Mouse (Mus musculus): ENCODE measurements around the gene Acadl. TPM values are rescaled to one million over a fixed set of nuclear protein-coding genes. Genes with fewer than 3 reads are reported as not detected.

Gene Acadl
- polyA plus RNA-seq, 1 experiment from 2014 or later = 124 TPM

- Histone ChIP-seq H3K9me3 (no peaks in the 10 kb centered on the region), H3K4me3 (no peak overlapping the region), H3K4me1 (no peaks in the 10 kb centered on the region), H3K27me3 (ENCODE audit: insufficient read depth, poor library complexity, severe bottlenecking) (no peaks in the 10 kb centered on the region), H3K36me3 (no peaks in the 10 kb centered on the region), H3K27ac (no peak overlapping the region)
- DNase-seq (ENCODE audit: low spot score) = no peak
- 91% methylated on average over 1 of the region's 1 CpGs for WGBS
Measured at GRCm38 (mm10) chr1:66806821-66807220, 56.3 kb downstream of the Acadl start.

- no peak for DNase-seq (ENCODE audit: low spot score)
- no peaks in the 10 kb centered on the region for H3K4me1 ChIP-seq
- no peak overlapping the region for H3K27ac ChIP-seq
- no peak overlapping the region for H3K4me3 ChIP-seq
- WGBS = 92% methylated on average over 1 of the region's 1 CpGs
- peaks cover 5% of the 10 kb centered on the region for H3K36me3 ChIP-seq
- no peaks in the 10 kb centered on the region for H3K27me3 ChIP-seq (ENCODE audit: insufficient read depth, poor library complexity, severe bottlenecking)
- no peaks in the 10 kb centered on the region for H3K9me3 ChIP-seq
Measured at GRCm38 (mm10) chr1:66805408-66805807, 57.7 kb downstream of the Acadl start.

DNA sequence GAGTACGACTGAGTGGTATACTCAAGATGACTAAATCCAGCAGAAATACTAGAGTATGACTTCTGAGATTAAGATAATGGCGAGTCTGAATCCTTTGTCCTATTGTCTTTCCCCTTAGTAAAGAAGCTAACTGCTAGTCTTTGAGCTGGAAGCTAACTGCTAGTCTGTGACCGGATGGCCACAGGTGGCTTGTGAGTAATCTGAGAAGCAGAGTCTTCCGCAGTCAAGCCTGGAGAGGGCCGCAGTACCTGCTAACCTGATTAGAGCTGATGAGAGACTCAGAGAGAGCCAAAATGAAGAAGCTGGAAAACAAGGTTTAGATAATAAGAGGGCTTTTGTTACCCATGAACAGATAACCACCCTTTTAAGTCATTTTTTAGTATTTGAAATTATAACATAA lies 58.4 kb downstream of the Acadl start:
- no peak overlapping the region for H3K27ac ChIP-seq
- H3K9me3 ChIP-seq = no peaks in the 10 kb centered on the region
- H3K4me1 ChIP-seq = no peaks in the 10 kb centered on the region
- no peak for DNase-seq (ENCODE audit: low spot score)
- WGBS = 59% methylated on average over 5 of the region's 5 CpGs
- no peak overlapping the region for H3K4me3 ChIP-seq
- no peaks in the 10 kb centered on the region for H3K27me3 ChIP-seq (ENCODE audit: insufficient read depth, poor library complexity, severe bottlenecking)
- H3K36me3 ChIP-seq = peaks cover 7% of the 10 kb centered on the region

GRCm38 (mm10) chr1:66797962-66798361 lies 65.1 kb downstream of the Acadl start:
- H3K4me1 ChIP-seq = no peaks in the 10 kb centered on the region
- no peaks in the 10 kb centered on the region for H3K27me3 ChIP-seq (ENCODE audit: insufficient read depth, poor library complexity, severe bottlenecking)
- 84% methylated on average over 2 of the region's 2 CpGs for WGBS
- no peak overlapping the region for H3K27ac ChIP-seq
- H3K9me3 ChIP-seq = no peaks in the 10 kb centered on the region
- peaks cover 7% of the 10 kb centered on the region for H3K36me3 ChIP-seq
- H3K4me3 ChIP-seq = no peak overlapping the region
- no peak for DNase-seq (ENCODE audit: low spot score)

DNA sequence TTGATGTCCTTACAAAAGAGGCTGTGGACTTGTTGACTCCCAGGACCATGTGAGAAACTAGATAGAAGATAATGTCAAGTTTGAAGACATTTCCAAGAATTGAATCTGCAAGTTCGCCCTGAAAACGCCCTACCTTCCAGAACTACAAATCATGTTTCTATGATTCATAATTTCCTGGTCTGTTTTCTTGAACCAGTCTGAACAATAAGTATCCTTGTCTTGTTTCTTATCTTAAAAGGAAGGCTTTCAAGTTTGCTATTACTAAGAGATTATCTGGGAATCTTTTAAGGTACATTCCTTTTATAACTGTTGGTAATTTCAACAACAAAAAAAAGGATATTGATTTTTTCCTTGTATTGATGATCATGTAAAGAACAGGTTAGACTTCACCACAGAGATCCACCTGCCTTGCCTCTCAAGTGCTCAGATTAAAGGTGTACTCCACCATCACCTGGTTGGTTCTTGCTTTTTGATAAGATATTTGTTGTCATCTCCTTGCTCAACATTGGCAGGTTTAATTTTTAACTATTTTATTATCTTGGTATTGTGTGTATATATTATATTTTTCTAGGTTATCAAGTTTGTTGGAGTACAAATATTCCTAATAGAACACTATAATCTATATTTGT lies 70.1 kb downstream of the Acadl start:
- 79% methylated on average over 2 of the region's 2 CpGs for WGBS
- no peak for DNase-seq (ENCODE audit: low spot score)
- H3K4me3 ChIP-seq = no peak overlapping the region

GRCm38 (mm10) chr1:66782296-66782695 lies 80.8 kb downstream of the Acadl start:
- Histone ChIP-seq H3K27ac (no peak overlapping the region), H3K4me1 (no peaks in the 10 kb centered on the region), H3K4me3 (no peak overlapping the region), H3K36me3 (no peaks in the 10 kb centered on the region; the same call in 1 of the 2 replicates), H3K9me3 (no peaks in the 10 kb centered on the region), H3K27me3 (ENCODE audit: insufficient read depth, poor library complexity, severe bottlenecking) (no peaks in the 10 kb centered on the region)
- DNase-seq (ENCODE audit: low spot score) = no peak
- 79% methylated on average over 2 of the region's 2 CpGs for WGBS

More for the DNA sequence above, 70.1 kb downstream of the Acadl start:
- Histone ChIP-seq H3K36me3 (no peaks in the 10 kb centered on the region), H3K4me1 (no peaks in the 10 kb centered on the region), H3K27ac (no peak overlapping the region), H3K9me3 (no peaks in the 10 kb centered on the region), H3K27me3 (ENCODE audit: insufficient read depth, poor library complexity, severe bottlenecking) (no peaks in the 10 kb centered on the region)

GRCm38 (mm10) chr1:66781027-66781426 lies 82.0 kb downstream of the Acadl start:
- H3K27ac ChIP-seq = no peak overlapping the region
- no peak overlapping the region for H3K4me3 ChIP-seq
- no peaks in the 10 kb centered on the region; the same call in 1 of the 2 replicates for H3K36me3 ChIP-seq
- no peak for DNase-seq (ENCODE audit: low spot score)
- WGBS = 81% methylated on average over 4 of the region's 4 CpGs
- no peaks in the 10 kb centered on the region for H3K27me3 ChIP-seq (ENCODE audit: insufficient read depth, poor library complexity, severe bottlenecking)
- H3K4me1 ChIP-seq = no peaks in the 10 kb centered on the region
- no peaks in the 10 kb centered on the region for H3K9me3 ChIP-seq

Other genes with a start within 250 kb of the Acadl start
- 38.1 and 42.0 TPM in 2 replicates for gene Rpe, start 162.4 kb downstream of the Acadl start, polyA plus RNA-seq (2016; fragmentation: Nextera tagmentation; extraction: Ambion mirVana)
- 7.1 and 10.2 TPM in 2 replicates for gene Kansl1l, start 45.7 kb downstream of the Acadl start, polyA plus RNA-seq (2016; fragmentation: Nextera tagmentation; extraction: Ambion mirVana)
- gene Myl1, start 82.1 kb upstream of the Acadl start, polyA plus RNA-seq (2016; fragmentation: Nextera tagmentation; extraction: Ambion mirVana) = 636 and 812 TPM in 2 replicates
- gene Lancl1, start 175.6 kb upstream of the Acadl start, polyA plus RNA-seq (2016; fragmentation: Nextera tagmentation; extraction: Ambion mirVana) = 59.0 and 59.1 TPM in 2 replicates